Mouse (Mus musculus) stomach, embryonic 14.5 days (tissue): Measurements from ENCODE around the gene Srp72. TPM values are rescaled to one million over a fixed set of nuclear protein-coding genes. Genes with fewer than 3 reads are reported as not detected.

Experiments used
- ATAC-seq: fragments of 200-750 bp; cut with Nextera tagmentation; 2 replicates; pipeline ENCODE4 v1.8.0; 2017; ENCODE audit warnings: low read depth, moderate TSS enrichment; ENCODE audit not compliant: insufficient number of reproducible peaks, insufficient read depth, low FRiP score
- H3K27ac ChIP-seq: fragments of 300-500 bp; sonication (generic); 2 replicates; pipeline ENCODE4 v1.5.1; 2014; ENCODE audit warnings: mild to moderate bottlenecking, low read length, moderate library complexity, mixed read lengths
- H3K27me3 ChIP-seq: fragments of 300-500 bp; sonication (generic); 2 replicates; pipeline ENCODE4 v1.6.1; 2014; ENCODE audit warnings: low read length, control low read depth, mixed read lengths; ENCODE audit not compliant: control insufficient read depth, insufficient read depth
- H3K36me3 ChIP-seq: fragments of 300-500 bp; sonication (generic); 2 replicates; pipeline ENCODE4 v1.6.1; 2014; ENCODE audit warnings: mild to moderate bottlenecking, control low read depth, low read length, moderate library complexity, mixed read lengths; ENCODE audit not compliant: control insufficient read depth, insufficient read depth
- H3K4me1 ChIP-seq: fragments of 300-500 bp; sonication (generic); 2 replicates; pipeline ENCODE4 v1.6.1; 2014; ENCODE audit warnings: low read length, control low read depth, mixed read lengths; ENCODE audit not compliant: control insufficient read depth, insufficient read depth
- H3K4me2 ChIP-seq: fragments of 300-500 bp; sonication (generic); replicated peaks from 2 replicates; pipeline ENCODE4 v1.6.1; 2014; ENCODE audit warnings: low read depth, low read length, control low read depth
- H3K4me3 ChIP-seq: fragments of 300-500 bp; sonication (generic); 2 replicates; pipeline ENCODE4 v1.5.1; 2014; ENCODE audit warnings: low read depth, low read length, control low read depth
- H3K9ac ChIP-seq: fragments of 300-500 bp; sonication (generic); replicated peaks from 2 replicates; pipeline ENCODE4 v1.6.1; 2014; ENCODE audit warnings: low read depth, mild to moderate bottlenecking, control low read depth, low read length, moderate library complexity, mixed read lengths
- H3K9me3 ChIP-seq: fragments of 300-500 bp; sonication (generic); 2 replicates; pipeline ENCODE4 v1.6.1; 2016; ENCODE audit warnings: low read depth, low read length, control low read depth; ENCODE audit not compliant: control insufficient read depth
- WGBS: fragments of 180-500 bp; shearing (Covaris S2); extraction: QIAGEN DNeasy Blood & Tissue Kit; methylation state at CpG from one replicate; pipeline ENCODE4 v1.1.7; 2014; 5-methylcytosine and 5-hydroxymethylcytosine counted together
- polyA plus RNA-seq: library from polyadenylated mRNA; unstranded; fragments of >200 nt; fragmentation: Nextera tagmentation; extraction: Ambion mirVana; gene quantifications from 2 replicates; pipeline ENCODE4 v1.2.1, GENCODE M21; 2014

Srp72 gene
- polyA plus RNA-seq, 1 experiment from 2014 or later = 113 TPM

DNA sequence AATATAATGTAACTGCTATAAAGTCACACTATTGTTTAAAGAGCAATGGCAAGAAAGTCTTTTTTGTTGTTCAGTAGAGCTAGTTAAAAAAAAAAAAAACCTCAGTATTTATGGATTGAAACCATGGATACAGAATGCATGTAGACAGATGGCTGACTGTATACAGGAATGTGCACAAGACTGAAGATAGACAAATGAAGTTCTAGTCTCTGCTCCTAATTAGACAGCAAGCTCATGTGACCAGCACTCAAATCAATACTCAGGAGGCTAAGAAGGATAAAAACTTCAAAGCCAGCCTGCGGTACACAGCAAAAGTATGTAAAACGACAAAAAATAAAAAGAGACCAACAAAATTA is 28.8 kb upstream of the Srp72 start:
- Histone ChIP-seq H3K36me3 (peaks cover 1% of the 10 kb centered on the region; the same call in 1 of the 2 replicates), H3K27ac (no peak overlapping the region), H3K4me2 (no peak overlapping the region), H3K9ac (no peak overlapping the region), H3K9me3 (no peaks in the 10 kb centered on the region), H3K4me3 (no peak overlapping the region), H3K4me1 (peaks cover 17% of the 10 kb centered on the region; the same call in 1 of the 2 replicates), H3K27me3 (no peaks in the 10 kb centered on the region)
- whole genome bisulfite sequencing = 81% methylated on average over 2 of the region's 2 CpGs
- no peak for ATAC-seq

DNA sequence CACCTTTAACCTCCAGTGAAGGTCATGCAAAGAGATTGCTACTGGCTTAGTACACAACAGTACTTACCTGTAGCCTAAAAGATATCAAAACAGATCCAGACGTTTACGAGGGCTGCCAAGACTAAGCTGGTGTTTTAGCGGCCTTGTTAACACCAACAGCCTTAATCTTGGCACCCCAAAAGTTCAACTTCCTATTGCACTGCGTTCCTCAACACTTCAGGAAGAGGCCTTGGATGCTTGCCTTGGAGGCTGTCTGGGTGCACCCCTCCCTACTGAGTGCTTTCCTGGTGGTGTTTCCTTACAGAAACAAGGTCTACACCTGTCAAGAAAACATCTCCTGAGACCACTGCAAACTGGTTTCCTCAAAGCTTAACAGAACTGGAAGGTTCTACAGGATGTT is 27.3 kb upstream of the Srp72 start:
- WGBS = 82% methylated on average over 4 of the region's 4 CpGs
- Histone ChIP-seq H3K9me3 (no peaks in the 10 kb centered on the region), H3K36me3 (no peaks in the 10 kb centered on the region; the same call in 1 of the 2 replicates), H3K4me3 (no peak overlapping the region), H3K4me2 (no peak overlapping the region), H3K27ac (no peak overlapping the region), H3K9ac (no peak overlapping the region), H3K27me3 (no peaks in the 10 kb centered on the region), H3K4me1 (peaks cover 17% of the 10 kb centered on the region)
- ATAC-seq = no peak

- WGBS = 86% methylated on average over 4 of the region's 4 CpGs
- Histone ChIP-seq H3K27me3 (no peaks in the 10 kb centered on the region), H3K4me2 (no peak overlapping the region)
Observed at GRCm38 (mm10) chr5:76947758-76948157, 26.7 kb upstream of the Srp72 start.

DNA sequence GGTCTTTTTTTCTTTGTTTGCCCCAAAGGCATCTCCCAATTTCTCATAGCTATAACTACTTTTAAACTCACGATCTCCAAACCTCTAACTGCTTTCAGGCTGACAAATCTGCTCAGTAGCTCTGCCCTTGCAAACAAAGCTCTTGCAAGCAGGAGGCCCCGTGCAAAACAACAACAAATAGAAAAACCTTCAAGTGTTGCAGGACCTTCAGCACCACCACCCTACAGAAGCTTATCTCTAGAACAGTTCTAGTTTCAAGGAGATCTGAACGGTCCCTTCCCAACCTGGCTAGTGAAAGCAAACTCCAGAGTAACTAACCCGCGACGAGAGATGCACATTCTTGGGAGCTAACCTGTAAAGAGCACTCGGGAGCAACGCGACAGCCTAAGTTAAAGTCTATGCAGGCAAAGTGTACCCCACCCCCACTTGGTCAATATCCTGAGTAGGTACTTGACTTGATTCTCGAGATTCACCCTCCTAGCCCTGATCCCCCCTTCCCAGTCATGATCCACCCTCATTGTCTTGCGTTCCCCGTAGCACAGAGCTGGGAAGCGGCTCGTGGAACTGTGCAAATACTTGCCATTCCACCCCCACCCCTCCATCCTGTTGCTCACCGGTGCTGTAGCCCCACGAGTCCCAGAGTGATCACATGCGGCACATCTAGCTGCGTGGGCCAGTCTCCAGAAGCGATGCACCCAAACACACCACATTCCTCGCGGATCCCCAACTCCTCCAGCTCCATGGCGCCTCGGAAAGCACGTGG is 24.0 kb upstream of the Srp72 start:
- H3K9me3 ChIP-seq = no peaks in the 10 kb centered on the region
- H3K9ac ChIP-seq = peak overlapping the region; percentile 40
- WGBS = under 1% methylated on average over 24 of the region's 24 CpGs
- H3K4me1 ChIP-seq = peaks cover 25% of the 10 kb centered on the region
- peaks cover 7% of the 10 kb centered on the region; the same call in 1 of the 2 replicates for H3K36me3 ChIP-seq
- no peaks in the 10 kb centered on the region for H3K27me3 ChIP-seq
- ATAC-seq = no peak
- H3K4me2 ChIP-seq = peak overlapping the region; percentile 74
- H3K27ac ChIP-seq = peak overlapping the region; percentile 76
- peak overlapping the region; percentile 70 for H3K4me3 ChIP-seq

More at GRCm38 (mm10) chr5:76947758-76948157, 26.7 kb upstream of the Srp72 start:
- H3K9me3 ChIP-seq = no peaks in the 10 kb centered on the region
- no peaks in the 10 kb centered on the region; the same call in 1 of the 2 replicates for H3K36me3 ChIP-seq
- H3K4me1 ChIP-seq = peaks cover 21% of the 10 kb centered on the region
- no peak overlapping the region for H3K27ac ChIP-seq
- no peak overlapping the region for H3K4me3 ChIP-seq
- no peak for ATAC-seq
- no peak overlapping the region for H3K9ac ChIP-seq

GRCm38 (mm10) chr5:76951106-76952027 is 23.1 kb upstream of the Srp72 start, which contains the start of the genes Paics and Ppat:
Gene Paics, plus strand, starts transcription at chr5:76951307.
Gene Ppat, minus strand, starts transcription at chr5:76951578.
- Histone ChIP-seq H3K9ac (peak within 1 kb of the TSS; percentile 66), H3K4me3 (peak within 1 kb of the TSS; percentile 70), H3K36me3 (peaks cover 10% of the 10 kb centered on the region; the same call in 1 of the 2 replicates), H3K4me2 (peak within 1 kb of the TSS; percentile 82), H3K4me1 (peaks cover 25% of the 10 kb centered on the region), H3K27me3 (no peaks in the 10 kb centered on the region), H3K9me3 (no peaks in the 10 kb centered on the region), H3K27ac (peak within 1 kb of the TSS; percentile 88)
- peak; percentile 96 for ATAC-seq
- under 1% methylated on average over 80 of the region's 81 CpGs for WGBS

DNA sequence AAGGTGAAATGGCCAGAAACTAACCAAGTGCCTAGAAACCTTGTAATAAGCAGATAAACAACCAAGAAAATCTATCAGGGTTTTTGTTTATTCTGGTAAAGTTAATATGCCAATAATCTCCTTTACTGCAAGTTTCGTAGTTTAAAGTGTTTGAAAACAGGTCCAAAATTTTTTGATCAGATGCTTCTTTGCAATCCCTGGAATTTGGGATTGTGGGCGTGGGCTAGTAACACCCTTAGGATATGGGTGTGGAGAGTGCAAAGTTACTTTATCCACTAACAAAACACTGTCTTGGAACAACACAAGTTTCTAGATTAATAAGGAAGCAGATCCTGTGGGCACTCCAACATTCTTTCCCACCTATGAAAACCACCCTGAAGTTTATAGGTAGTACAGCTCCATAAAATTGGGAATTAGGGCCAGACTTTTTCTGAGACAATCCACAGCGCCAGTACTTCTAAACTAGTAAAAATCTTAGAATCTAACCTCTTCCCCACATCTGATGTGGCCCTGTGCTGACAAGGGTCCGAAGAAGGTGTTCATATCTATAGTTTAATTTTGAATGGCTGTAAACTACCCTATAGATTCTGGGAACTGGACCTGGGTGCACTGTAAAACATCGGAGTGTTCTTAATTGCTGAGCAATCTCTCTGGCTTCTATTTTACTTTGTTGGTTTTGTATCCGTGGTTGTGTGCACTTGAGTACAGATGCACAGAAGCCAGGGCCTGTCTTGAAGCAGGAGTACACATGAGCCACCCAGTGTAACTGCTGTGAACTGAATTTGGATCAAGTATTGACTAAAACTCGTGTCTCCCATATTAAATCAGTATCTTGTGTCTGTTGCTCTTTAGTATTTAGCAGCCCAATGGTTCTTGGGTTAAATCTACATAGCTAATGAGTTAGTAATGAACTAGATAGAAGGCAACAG is 22.1 kb upstream of the Srp72 start:
- no peak for ATAC-seq
- H3K4me1 ChIP-seq = peaks cover 15% of the 10 kb centered on the region
- 14% methylated on average over 7 of the region's 7 CpGs for WGBS
- no peaks in the 10 kb centered on the region for H3K27me3 ChIP-seq
- H3K9me3 ChIP-seq = no peaks in the 10 kb centered on the region
- peak overlapping the region; percentile 82 for H3K4me2 ChIP-seq
- H3K36me3 ChIP-seq = peaks cover 20% of the 10 kb centered on the region
- peak overlapping the region; percentile 70 for H3K4me3 ChIP-seq
- peak overlapping the region; percentile 66 for H3K9ac ChIP-seq
- peak overlapping the region; percentile 88 for H3K27ac ChIP-seq

- 70% methylated on average over 3 of the region's 3 CpGs for WGBS
- no peak for ATAC-seq
- Histone ChIP-seq H3K9ac (no peak overlapping the region), H3K4me2 (no peak overlapping the region), H3K9me3 (no peaks in the 10 kb centered on the region), H3K36me3 (peaks cover 34% of the 10 kb centered on the region), H3K4me1 (peaks cover 15% of the 10 kb centered on the region; the same call in 1 of the 2 replicates), H3K27me3 (no peaks in the 10 kb centered on the region), H3K4me3 (no peak overlapping the region), H3K27ac (no peak overlapping the region)
Observed at GRCm38 (mm10) chr5:76953794-76954193, 20.7 kb upstream of the Srp72 start.
